Mouse (Mus musculus) stomach, postnatal 0 days (tissue): ENCODE measurements around the gene Ccdc136. TPM values are rescaled to one million over a fixed set of nuclear protein-coding genes. Genes with fewer than 3 reads are reported as not detected.

Experiments used
- ATAC-seq: fragments of 200-750 bp; cut with Nextera tagmentation; 2 replicates; pipeline ENCODE4 v1.8.0; 2017; ENCODE audit not compliant: low FRiP score, low TSS enrichment
- DNase-seq: peaks from one replicate; pipeline ENCODE4 v3.0.0-alpha.2; 2016; ENCODE audit warnings: low spot score
- H3K27ac ChIP-seq: fragments of 300-500 bp; sonication (generic); replicated peaks from 2 replicates; pipeline ENCODE4 v1.5.1; 2014; ENCODE audit warnings: mild to moderate bottlenecking, control low read depth
- H3K27me3 ChIP-seq: fragments of 300-500 bp; sonication (generic); 2 replicates; pipeline ENCODE4 v1.6.1; 2014; ENCODE audit warnings: low read length; ENCODE audit not compliant: control insufficient read depth, insufficient read depth
- H3K36me3 ChIP-seq: fragments of 300-500 bp; sonication (generic); 2 replicates; pipeline ENCODE4 v1.6.1; 2014; ENCODE audit warnings: low read length, mixed read lengths; ENCODE audit not compliant: control insufficient read depth, insufficient read depth
- H3K4me1 ChIP-seq: fragments of 300-500 bp; sonication (generic); replicated peaks from 2 replicates; pipeline ENCODE4 v1.6.1; 2014; ENCODE audit warnings: antibody characterized with exemption; ENCODE audit not compliant: control insufficient read depth, insufficient read depth
- H3K4me2 ChIP-seq: fragments of 300-500 bp; sonication (generic); replicated peaks from 2 replicates; pipeline ENCODE4 v1.6.1; 2014; ENCODE audit warnings: low read depth, mild to moderate bottlenecking, control low read depth, moderate library complexity
- H3K4me3 ChIP-seq: fragments of 300-500 bp; sonication (generic); 2 replicates; pipeline ENCODE4 v1.5.1; 2014; ENCODE audit warnings: low read depth, low read length, control low read depth
- H3K9ac ChIP-seq: fragments of 300-500 bp; sonication (generic); 2 replicates; pipeline ENCODE4 v1.6.1; 2014; ENCODE audit warnings: mild to moderate bottlenecking, low read length, control low read depth, mixed read lengths
- H3K9me3 ChIP-seq: fragments of 300-500 bp; sonication (generic); 2 replicates; pipeline ENCODE4 v1.6.1; 2016; ENCODE audit warnings: low read length; ENCODE audit not compliant: control insufficient read depth
- CTCF ChIP-seq: IDR thresholded peaks from 2 replicates; pipeline ENCODE4 v1.5.1; 2016; ENCODE audit warnings: antibody characterized with exemption, low read depth, mild to moderate bottlenecking, moderate library complexity
- EP300 ChIP-seq: optimal IDR thresholded peaks from 2 replicates; pipeline ENCODE3; 2016; ENCODE audit warnings: antibody characterized with exemption
- WGBS: fragments of 180-500 bp; shearing (Covaris S2); extraction: QIAGEN DNeasy Blood & Tissue Kit; methylation state at CpG from one replicate; pipeline ENCODE4 v1.1.7; 2014; 5-methylcytosine and 5-hydroxymethylcytosine counted together
- polyA plus RNA-seq: library from polyadenylated mRNA; unstranded; fragments of >200 nt; fragmentation: Nextera tagmentation; extraction: Ambion mirVana; gene quantifications from 2 replicates; pipeline ENCODE4 v1.2.1, GENCODE M21; 2015

The Ccdc136 gene
- polyA plus RNA-seq, 1 experiment from 2014 or later: 12.6 TPM

DNA sequence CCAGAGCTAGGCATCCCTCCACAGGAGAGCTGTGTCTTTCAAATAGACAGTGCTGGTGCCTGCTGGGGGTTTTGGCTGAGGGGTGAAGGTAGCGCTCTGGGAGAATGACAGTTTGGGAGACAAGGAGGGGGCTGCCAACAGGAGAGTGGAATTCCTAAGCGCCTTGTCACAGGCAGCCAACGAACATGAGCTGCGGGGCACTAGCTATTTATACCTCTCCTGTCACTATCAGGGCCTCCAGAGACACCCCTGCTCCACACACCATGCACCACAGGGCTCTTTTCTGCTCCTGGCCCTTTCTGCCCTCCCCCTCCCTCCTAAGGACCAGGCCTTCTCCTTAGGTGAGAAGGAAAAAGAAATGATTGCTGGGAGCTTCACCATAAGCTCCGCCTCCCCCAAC is 35.4 kb downstream of the Ccdc136 start:
- H3K4me1 ChIP-seq: no peaks in the 10 kb centered on the region
- H3K9ac ChIP-seq: no peak overlapping the region
- no peak for ATAC-seq
- H3K4me2 ChIP-seq: no peak overlapping the region
- peak; percentile 10 for DNase-seq
- H3K4me3 ChIP-seq: no peak overlapping the region
- no peaks in the 10 kb centered on the region for H3K36me3 ChIP-seq
- no peak overlapping the region for H3K27ac ChIP-seq
- peaks cover 3% of the 10 kb centered on the region; the same call in 1 of the 2 replicates for H3K27me3 ChIP-seq
- TF ChIP-seq CTCF: no peak
- 39% methylated on average over 5 of the region's 5 CpGs for WGBS
- no peaks in the 10 kb centered on the region for H3K9me3 ChIP-seq

DNA sequence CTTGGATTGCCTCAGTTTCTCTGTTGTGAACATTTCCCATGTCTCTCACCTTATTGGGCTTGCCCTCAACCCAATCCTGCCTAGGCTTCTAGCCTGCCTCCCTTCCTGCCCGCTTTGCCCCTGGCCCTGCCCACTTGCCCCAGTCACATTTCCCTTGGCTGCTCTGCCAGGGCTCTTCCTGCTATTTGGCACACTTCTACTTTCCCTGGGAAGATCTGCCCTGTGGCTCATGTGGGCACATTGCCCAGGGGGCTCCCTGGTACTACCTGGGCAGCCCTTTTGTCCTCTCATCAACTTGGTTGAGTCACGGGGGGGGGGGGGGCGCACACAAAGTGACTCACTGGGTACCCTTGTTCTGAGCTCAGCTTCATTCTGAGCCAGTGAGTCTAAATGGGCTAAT is 36.0 kb downstream of the Ccdc136 start:
- Histone ChIP-seq H3K36me3 (no peaks in the 10 kb centered on the region), H3K4me3 (no peak overlapping the region), H3K9me3 (no peaks in the 10 kb centered on the region), H3K27ac (no peak overlapping the region), H3K9ac (no peak overlapping the region), H3K27me3 (peaks cover 3% of the 10 kb centered on the region; the same call in 1 of the 2 replicates), H3K4me1 (no peaks in the 10 kb centered on the region), H3K4me2 (no peak overlapping the region)
- TF ChIP-seq CTCF (no peak), EP300 (no peak)
- no peak for ATAC-seq
- WGBS: 45% methylated on average over 3 of the region's 3 CpGs
- DNase-seq: no peak

DNA sequence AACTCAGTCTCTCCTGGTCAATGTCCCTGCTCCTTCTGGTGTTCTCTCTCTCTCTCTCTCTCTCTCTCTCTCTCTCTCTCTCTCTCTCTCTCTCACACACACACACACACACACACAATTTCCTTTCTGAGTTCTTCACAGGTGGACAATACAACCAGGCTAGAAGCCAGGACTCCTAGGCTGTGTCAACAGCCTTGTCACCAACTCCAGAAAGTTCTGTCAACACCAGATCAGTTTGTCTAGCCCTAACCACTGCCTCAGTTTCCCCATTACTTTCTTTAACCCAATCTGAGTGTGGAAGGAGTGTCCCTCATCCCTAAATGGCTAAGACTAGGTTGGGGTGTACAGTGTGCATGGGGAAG is 36.5 kb downstream of the Ccdc136 start:
- H3K4me1 ChIP-seq: no peaks in the 10 kb centered on the region
- no peak for TF ChIP-seq CTCF
- no peak for TF ChIP-seq EP300
- H3K27me3 ChIP-seq: peaks cover 3% of the 10 kb centered on the region; the same call in 1 of the 2 replicates
- H3K27ac ChIP-seq: no peak overlapping the region; the same call in 1 of the 2 replicates
- ATAC-seq (no peak), DNase-seq (no peak)
- no peaks in the 10 kb centered on the region for H3K36me3 ChIP-seq
- peak overlapping the region; percentile 62 for H3K4me3 ChIP-seq
- no peaks in the 10 kb centered on the region for H3K9me3 ChIP-seq
- peak overlapping the region; percentile 75; the same call in 1 of the 2 replicates for H3K9ac ChIP-seq
- peak overlapping the region; percentile 69 for H3K4me2 ChIP-seq

DNA sequence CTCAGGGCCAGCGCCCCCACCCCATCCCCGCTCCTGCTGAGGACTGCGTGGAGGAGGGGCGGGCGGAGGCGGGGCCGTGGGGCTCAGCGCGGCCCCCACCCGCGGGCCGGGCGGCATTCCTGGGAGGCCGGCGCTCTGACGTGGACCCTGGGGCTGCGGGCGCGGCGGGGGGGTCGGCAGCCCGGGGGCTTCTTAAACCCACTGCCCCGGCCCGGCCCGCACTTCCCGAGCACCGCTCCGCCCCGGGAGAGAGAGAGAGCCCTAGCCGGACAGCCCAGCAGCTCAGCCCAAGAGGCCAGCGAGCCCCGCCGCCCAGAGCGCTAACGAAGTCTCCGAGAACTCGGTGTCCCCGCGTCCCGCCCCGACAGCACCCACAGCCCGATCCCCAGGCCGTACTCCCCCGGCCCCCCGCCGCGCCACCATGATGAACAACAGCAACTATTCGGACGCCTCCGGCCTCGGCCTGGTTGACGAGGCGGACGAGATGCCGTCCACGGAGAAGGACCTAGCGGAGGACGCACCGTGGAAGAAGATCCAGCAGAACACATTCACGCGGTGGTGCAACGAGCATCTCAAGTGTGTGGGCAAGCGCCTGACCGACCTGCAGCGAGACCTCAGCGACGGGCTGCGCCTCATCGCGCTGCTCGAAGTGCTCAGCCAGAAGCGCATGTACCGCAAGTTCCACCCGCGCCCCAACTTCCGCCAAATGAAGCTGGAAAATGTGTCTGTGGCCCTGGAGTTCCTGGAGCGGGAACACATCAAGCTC is 37.1 kb downstream of the Ccdc136 start, which contains the start of gene Flnc:
TSS of gene Flnc (plus strand) at position 219 of the 766 bp plus-strand sequence.
- Histone ChIP-seq H3K36me3 (no peaks in the 10 kb centered on the region), H3K9me3 (no peaks in the 10 kb centered on the region), H3K4me3 (peak within 1 kb of the TSS; percentile 62), H3K4me1 (no peaks in the 10 kb centered on the region), H3K27ac (peak within 1 kb of the TSS; percentile 85), H3K9ac (peak within 1 kb of the TSS; percentile 75), H3K27me3 (peaks cover 3% of the 10 kb centered on the region; the same call in 1 of the 2 replicates), H3K4me2 (peak within 1 kb of the TSS; percentile 69)
- DNase-seq (peak; percentile 41), ATAC-seq (peak; percentile 40; the same call in 1 of the 2 replicates)
- WGBS: under 1% methylated on average over 72 of the region's 77 CpGs
- TF ChIP-seq EP300 (no peak), CTCF (no peak)

DNA sequence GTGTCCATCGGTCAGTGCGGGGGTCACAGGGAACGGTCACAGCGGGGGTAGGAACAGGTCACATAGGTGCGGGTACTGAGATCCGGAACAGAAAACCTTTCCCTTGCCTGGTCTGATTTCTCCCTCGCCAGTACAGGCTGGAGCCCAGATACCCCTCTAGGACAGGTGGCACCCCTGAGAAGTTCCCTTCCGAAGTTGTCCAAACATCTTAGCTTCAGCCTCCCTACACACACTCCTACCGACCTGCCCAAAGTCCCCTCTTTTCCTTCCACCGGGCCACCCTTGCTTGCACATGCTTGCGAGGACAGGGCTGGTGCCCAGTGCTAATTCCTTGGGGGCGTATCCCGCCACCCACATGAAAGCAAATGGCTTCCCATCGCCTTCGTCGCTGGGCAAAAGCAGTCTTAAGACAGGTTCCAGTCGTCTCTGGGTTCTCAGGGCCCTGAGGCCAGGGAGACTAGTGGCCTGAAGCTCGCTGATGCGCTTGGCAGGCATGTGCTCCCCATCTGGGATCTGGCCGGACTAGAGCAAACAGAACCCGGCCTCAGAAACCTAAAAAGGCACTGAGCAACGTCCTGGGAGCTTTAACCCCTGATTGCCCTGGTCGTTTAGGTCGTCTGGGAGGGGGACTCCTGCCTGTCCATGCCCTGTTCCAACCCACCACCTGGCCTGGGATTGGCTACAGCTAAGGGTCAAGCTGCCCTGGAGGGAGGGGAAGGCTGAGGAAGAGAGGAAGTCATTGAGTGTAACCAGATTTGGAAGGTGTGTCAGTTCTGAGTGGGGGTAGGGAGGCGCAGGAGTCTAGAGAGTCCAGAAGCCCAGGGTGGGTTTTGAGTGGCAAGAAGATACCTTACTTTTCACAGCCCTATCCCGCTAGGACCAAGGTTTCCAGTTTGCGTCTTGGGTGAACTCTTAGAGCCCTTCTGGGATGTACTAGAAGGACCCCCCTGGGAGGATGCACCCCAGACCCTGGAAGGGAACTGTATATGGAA is 38.0 kb downstream of the Ccdc136 start:
- Histone ChIP-seq H3K9ac (peak overlapping the region; percentile 75), H3K27ac (peak overlapping the region; percentile 85), H3K4me3 (peak overlapping the region; percentile 62), H3K9me3 (no peaks in the 10 kb centered on the region), H3K4me2 (peak overlapping the region; percentile 69), H3K4me1 (no peaks in the 10 kb centered on the region), H3K36me3 (no peaks in the 10 kb centered on the region), H3K27me3 (peaks cover 3% of the 10 kb centered on the region; the same call in 1 of the 2 replicates)
- ATAC-seq (peak; percentile 12; the same call in 1 of the 2 replicates), DNase-seq (no peak)
- 7% methylated on average over 27 of the region's 27 CpGs for WGBS
- TF ChIP-seq CTCF: no peak
